Mouse (Mus musculus): ENCODE measurements around the gene Nupr1.
A peak's percentile ranks its signal among the peaks of the same experiment; 100 is the strongest.

DNA sequence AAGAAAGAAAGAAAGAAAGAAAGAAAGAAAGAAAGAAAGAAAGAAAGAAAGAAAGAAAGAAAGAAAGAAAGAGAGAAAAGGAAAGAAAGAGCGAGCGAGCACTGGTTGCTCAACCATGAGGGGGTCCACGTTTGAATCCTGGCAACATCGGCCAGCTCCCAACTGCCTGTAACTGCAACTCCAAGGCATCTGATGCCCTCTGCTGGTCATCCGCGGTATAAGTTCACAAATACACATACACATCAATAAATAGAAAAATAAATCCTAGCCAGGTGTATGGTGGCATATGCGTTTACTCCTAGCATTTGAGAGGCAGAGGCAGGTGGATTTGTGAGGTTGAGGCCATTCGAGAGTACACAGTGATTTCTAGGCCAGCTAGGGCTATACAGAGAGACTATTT is 53.7 kb downstream of the Nupr1 start:
- TF ChIP-seq CTCF (IDR thresholded peaks at IDR 0.05; ENCODE audit: control insufficient read depth, insufficient read depth, low read length) (peak; percentile 67), POLR2A (IDR thresholded peaks at IDR 0.05; ENCODE audit: borderline replicate concordance, control insufficient read depth, low read depth, low read length) (no peak)

All from bone marrow, adult 2 months (tissue).